Mouse (Mus musculus) small intestine, adult 2 months (tissue): ENCODE measurements at regions not wholly inside any gene's neighbourhood (a gene's known extent, or its start where the extent isn't known, plus 50 kb on each side); places are given as distances from the start of the nearest gene placed in this dataset.

Experiments
- H3K27ac ChIP-seq: fragments of 200-500 bp; 2 replicates; pipeline ENCODE4 v1.5.1; 2012; ENCODE audit warnings: low read depth, low read length, control low read depth, inconsistent platforms; ENCODE audit not compliant: insufficient read depth
- H3K27me3 ChIP-seq: fragments of 200-500 bp; 2 replicates; pipeline ENCODE4 v1.6.1; 2012; ENCODE audit warnings: mild to moderate bottlenecking, moderate library complexity, low read length, inconsistent platforms; ENCODE audit not compliant: control insufficient read depth, insufficient read depth
- H3K36me3 ChIP-seq: fragments of 200-500 bp; 2 replicates; pipeline ENCODE4 v1.6.1; 2012; ENCODE audit warnings: mild to moderate bottlenecking, low read length, control low read depth, inconsistent platforms; ENCODE audit not compliant: control insufficient read depth, insufficient read depth
- H3K4me1 ChIP-seq: fragments of 200-500 bp; 2 replicates; pipeline ENCODE4 v1.6.1; 2012; ENCODE audit warnings: low read length, inconsistent platforms, mixed read lengths; ENCODE audit not compliant: control insufficient read depth, insufficient read depth, insufficient read length
- H3K4me3 ChIP-seq: fragments of 200-500 bp; 2 replicates; pipeline ENCODE4 v1.5.1; 2012; ENCODE audit warnings: low read depth, mild to moderate bottlenecking, control low read depth, inconsistent platforms, low read length, moderate library complexity
- CTCF ChIP-seq: fragments of 200-500 bp; IDR thresholded peaks from 2 replicates; pipeline ENCODE4 v1.5.1; 2012; ENCODE audit warnings: low read depth, mild to moderate bottlenecking, control low read depth, inconsistent platforms, low read length, moderate library complexity, mixed read lengths; ENCODE audit not compliant: insufficient replicate concordance, insufficient read length; ENCODE audit errors: extremely low read depth
- POLR2A ChIP-seq: fragments of 200-500 bp; IDR thresholded peaks from 2 replicates; pipeline ENCODE4 v1.6.1; 2012; ENCODE audit warnings: low read depth, mild to moderate bottlenecking, control low read depth, inconsistent platforms, low read length, moderate library complexity
- WGBS: fragments of 180-500 bp; shearing (Covaris S2); methylation state at CpG from one replicate; pipeline ENCODE4 v1.1.7; 2018; 5-methylcytosine and 5-hydroxymethylcytosine counted together

DNA sequence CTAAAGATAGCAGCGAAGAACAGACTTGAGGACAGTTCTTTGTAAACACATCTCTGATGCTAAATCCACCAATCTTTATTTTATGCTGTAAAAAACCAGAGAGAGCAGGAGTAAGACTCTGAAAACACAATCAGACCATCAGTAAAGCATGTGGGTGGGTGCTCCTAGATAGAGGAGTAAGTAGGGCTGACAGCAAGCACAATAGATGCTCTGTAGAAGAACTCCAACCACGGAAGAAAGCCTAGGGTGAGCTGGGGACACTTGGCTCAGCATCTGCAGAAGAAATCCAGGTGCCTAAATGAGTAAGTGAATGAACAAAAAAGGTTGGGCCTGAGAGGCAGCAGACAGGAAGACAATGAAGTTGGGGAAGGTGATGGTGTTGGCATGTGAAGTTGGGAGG is 88.3 kb upstream of the Plppr5 start:
- no peak overlapping the region for H3K4me3 ChIP-seq
- H3K27me3 ChIP-seq: no peaks in the 10 kb centered on the region
- no peaks in the 10 kb centered on the region for H3K36me3 ChIP-seq
- H3K4me1 ChIP-seq: no peaks in the 10 kb centered on the region
- WGBS: 69% methylated on average over 2 of the region's 2 CpGs
- no peak overlapping the region for H3K27ac ChIP-seq
- no peak for TF ChIP-seq CTCF
- TF ChIP-seq POLR2A: no peak

DNA sequence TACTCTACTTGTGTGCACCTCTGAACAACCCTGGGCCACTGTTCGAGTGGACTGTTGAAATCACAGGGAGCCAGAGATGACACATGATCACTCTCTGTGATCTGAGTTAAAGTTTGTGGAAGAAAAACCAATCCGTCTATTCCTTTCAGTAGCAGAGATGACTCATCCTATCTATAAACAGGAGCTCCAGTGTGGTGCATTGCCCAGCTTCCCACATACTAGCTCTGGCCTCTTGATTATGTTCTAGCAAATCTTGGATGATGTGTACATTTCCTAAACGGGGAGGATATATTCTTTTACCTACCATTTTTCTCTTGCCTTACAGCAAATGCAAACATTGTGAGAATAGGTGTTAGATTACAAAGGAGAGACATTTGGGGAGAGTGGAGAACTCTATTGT is 94.5 kb upstream of the Plppr5 start:
- Histone ChIP-seq H3K27ac (no peak overlapping the region), H3K4me3 (no peak overlapping the region), H3K4me1 (no peaks in the 10 kb centered on the region), H3K27me3 (no peaks in the 10 kb centered on the region), H3K36me3 (no peaks in the 10 kb centered on the region)
- no peak for TF ChIP-seq CTCF
- WGBS: 50% methylated on average over 3 of the region's 3 CpGs

DNA sequence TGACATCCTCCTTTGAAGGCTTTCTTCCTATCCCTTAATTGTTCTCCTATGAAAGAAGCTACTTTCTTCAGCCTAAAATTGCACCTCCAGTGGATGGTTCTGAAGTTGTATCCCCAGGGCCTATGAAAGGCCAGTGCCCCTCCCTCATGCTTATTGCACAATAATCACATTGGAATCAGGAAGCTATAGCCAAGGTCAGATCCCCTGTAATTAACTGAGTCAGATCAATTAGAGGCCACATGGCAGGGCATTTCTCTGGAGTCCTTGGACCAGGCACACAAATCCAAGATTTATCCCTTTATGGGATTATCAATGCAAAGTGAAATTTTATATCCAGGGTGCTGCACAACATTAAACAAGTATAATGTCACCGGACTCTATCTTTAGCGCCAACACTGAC is 98.8 kb upstream of the Plppr4 start:
- H3K27me3 ChIP-seq: no peaks in the 10 kb centered on the region

DNA sequence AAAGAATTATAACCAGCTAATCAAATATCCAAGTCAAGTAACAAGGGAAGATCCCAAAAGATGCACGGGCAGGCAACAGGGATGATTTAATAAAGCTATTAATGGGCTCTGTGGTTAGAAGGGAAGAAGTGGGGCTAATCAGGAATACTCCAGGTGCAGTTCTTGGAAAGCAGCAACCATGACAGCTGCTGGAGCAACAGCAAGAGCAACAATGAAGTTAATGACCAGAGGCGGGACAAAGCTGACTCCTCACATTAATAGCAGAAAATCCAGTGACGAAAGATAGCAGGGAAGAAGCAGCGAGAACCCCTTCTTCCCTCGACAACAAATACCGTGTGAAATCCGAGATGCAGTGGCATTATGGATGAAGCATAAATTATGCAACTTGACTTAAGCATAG is 89.9 kb upstream of the Plppr4 start:
- Histone ChIP-seq H3K36me3 (no peaks in the 10 kb centered on the region), H3K27ac (no peak overlapping the region), H3K27me3 (no peaks in the 10 kb centered on the region), H3K4me3 (no peak overlapping the region), H3K4me1 (no peaks in the 10 kb centered on the region)
- WGBS: 80% methylated on average over 7 of the region's 7 CpGs
- TF ChIP-seq CTCF: no peak
- TF ChIP-seq POLR2A: no peak

More for the DNA sequence above, 98.8 kb upstream of the Plppr4 start:
- TF ChIP-seq POLR2A (no peak), CTCF (no peak)
- no peak overlapping the region for H3K27ac ChIP-seq
- H3K36me3 ChIP-seq: no peaks in the 10 kb centered on the region
- 92% methylated on average over 2 of the region's 2 CpGs for WGBS
- H3K4me3 ChIP-seq: no peak overlapping the region
- H3K4me1 ChIP-seq: no peaks in the 10 kb centered on the region

DNA sequence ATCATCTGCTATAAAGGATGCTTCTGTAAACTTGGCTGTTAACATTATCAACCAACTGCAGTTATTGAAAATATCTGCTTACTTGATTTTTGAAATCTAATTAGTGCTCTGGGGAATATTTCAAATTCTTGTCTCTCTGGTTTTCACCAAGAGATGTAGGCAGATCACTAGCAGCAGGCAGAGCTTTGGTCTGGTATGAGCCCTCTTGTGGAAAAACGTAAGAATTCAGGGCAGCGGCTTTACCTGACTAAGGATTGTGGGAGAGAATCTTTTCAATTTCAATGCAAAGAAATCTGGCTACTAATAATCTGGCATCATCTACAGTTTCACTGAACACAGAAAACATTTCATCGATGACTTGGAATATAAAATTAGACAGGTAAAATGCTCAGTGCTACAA is 81.2 kb upstream of the Plppr4 start:
- Histone ChIP-seq H3K4me3 (no peak overlapping the region), H3K4me1 (no peaks in the 10 kb centered on the region), H3K27me3 (no peaks in the 10 kb centered on the region), H3K36me3 (no peaks in the 10 kb centered on the region), H3K27ac (no peak overlapping the region)
- TF ChIP-seq CTCF (no peak), POLR2A (no peak)
- 65% methylated on average over 3 of the region's 3 CpGs for WGBS

DNA sequence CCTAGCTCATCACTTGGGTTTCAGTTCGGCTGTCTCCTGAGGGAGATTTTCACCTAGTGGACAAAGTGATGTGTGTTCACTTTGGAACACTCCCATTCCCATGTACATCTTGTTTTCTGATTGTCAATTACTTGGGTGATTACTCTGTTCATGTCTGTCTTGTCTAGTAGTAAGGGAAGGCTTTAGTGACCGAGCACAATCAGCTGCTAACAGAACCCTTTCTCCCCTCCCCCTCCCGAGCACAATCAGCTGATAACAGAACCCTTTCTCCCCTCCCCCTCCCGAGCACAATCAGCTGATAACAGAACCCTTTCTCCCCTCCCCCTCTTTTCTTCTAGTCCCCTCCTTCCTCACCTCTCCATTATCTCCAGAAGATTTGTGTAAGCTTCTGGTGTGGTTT is 79.6 kb upstream of the Plppr4 start:
- H3K27me3 ChIP-seq: no peaks in the 10 kb centered on the region
- WGBS: 18% methylated on average over 4 of the region's 4 CpGs
- no peak overlapping the region for H3K27ac ChIP-seq
- no peaks in the 10 kb centered on the region for H3K4me1 ChIP-seq
- no peak overlapping the region for H3K4me3 ChIP-seq
- H3K36me3 ChIP-seq: no peaks in the 10 kb centered on the region
- TF ChIP-seq POLR2A (no peak), CTCF (no peak)

DNA sequence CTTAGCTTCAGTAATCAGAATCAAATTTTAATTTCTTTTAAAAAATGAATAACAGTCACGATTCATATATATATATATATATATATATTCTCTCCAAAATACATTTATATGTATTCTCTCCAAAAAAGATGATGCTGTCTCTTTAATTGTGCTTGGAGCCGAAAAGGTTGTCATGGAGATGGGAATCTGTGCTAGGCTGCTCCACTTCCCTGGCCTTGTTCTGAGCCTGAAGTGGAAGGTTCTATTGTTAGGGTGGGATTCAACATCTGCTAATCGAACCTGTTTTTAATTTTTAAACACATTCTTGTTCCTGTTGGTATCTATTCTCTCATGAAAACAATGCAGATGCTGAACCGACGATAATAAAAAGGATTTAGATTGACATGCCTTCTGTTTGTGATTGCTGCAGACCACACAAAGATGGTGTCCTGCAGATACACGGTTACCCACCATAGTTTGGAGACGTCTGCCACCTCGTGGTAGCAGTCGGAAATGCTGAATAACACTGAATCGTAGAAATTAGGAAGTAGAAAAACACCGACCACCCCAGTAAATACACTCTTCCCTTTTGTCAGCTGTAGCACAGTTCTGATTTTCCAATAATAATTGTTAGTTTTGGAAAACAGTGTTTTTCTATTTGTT is 77.9 kb upstream of the Plppr4 start:
- Histone ChIP-seq H3K36me3 (no peaks in the 10 kb centered on the region), H3K27ac (no peak overlapping the region), H3K4me3 (no peak overlapping the region), H3K4me1 (no peaks in the 10 kb centered on the region), H3K27me3 (no peaks in the 10 kb centered on the region)
- WGBS: 19% methylated on average over 11 of the region's 11 CpGs
- no peak for TF ChIP-seq POLR2A
- peak; percentile 35; the same call in 1 of the 2 replicates for TF ChIP-seq CTCF
